Mouse (Mus musculus) liver, embryonic 15.5 days (tissue): Measurements from ENCODE around the gene Ccdc24. TPM values are rescaled to one million over a fixed set of nuclear protein-coding genes. Genes with fewer than 3 reads are reported as not detected.
A peak's percentile ranks its signal among the peaks of the same experiment; 100 is the strongest.

ENCODE experiments used
- ATAC-seq: fragments of 200-750 bp; cut with Nextera tagmentation; 2 replicates; pipeline ENCODE4 v1.8.0; 2017; ENCODE audit warnings: moderate number of reproducible peaks, mild to moderate bottlenecking, moderate library complexity; ENCODE audit not compliant: insufficient read depth
- H3K27ac ChIP-seq: fragments of 300-500 bp; sonication (generic); replicated peaks from 2 replicates; pipeline ENCODE4 v1.5.1; 2015; ENCODE audit warnings: mild to moderate bottlenecking, inconsistent platforms
- H3K27me3 ChIP-seq: fragments of 300-500 bp; sonication (generic); 2 replicates; pipeline ENCODE4 v1.6.1; 2015; ENCODE audit warnings: mild to moderate bottlenecking, inconsistent platforms
- H3K36me3 ChIP-seq: fragments of 300-500 bp; sonication (generic); replicated peaks from 2 replicates; pipeline ENCODE4 v1.6.1; 2015; ENCODE audit warnings: moderate library complexity, mild to moderate bottlenecking, inconsistent platforms
- H3K4me1 ChIP-seq: fragments of 300-500 bp; sonication (generic); replicated peaks from 2 replicates; pipeline ENCODE4 v1.6.1; 2015; ENCODE audit warnings: inconsistent platforms
- H3K4me2 ChIP-seq: fragments of 300-500 bp; sonication (generic); 2 replicates; pipeline ENCODE4 v1.6.1; 2015; ENCODE audit warnings: moderate library complexity, mild to moderate bottlenecking, inconsistent platforms
- H3K4me3 ChIP-seq: fragments of 300-500 bp; sonication (generic); replicated peaks from 2 replicates; pipeline ENCODE4 v1.5.1; 2015; ENCODE audit warnings: mild to moderate bottlenecking, inconsistent platforms
- H3K9ac ChIP-seq: fragments of 300-500 bp; sonication (generic); 2 replicates; pipeline ENCODE4 v1.6.1; 2015; ENCODE audit warnings: moderate library complexity, mild to moderate bottlenecking, inconsistent platforms
- H3K9me3 ChIP-seq: fragments of 300-500 bp; sonication (generic); replicated peaks from 2 replicates; pipeline ENCODE4 v1.6.1; 2016; ENCODE audit warnings: inconsistent platforms
- WGBS: fragments of 180-500 bp; shearing (Covaris S2); methylation state at CpG from one replicate; pipeline ENCODE4 v1.1.7; 2015; ENCODE audit warnings: mixed read lengths; ENCODE audit not compliant: insufficient replicate concordance; 5-methylcytosine and 5-hydroxymethylcytosine counted together
- polyA plus RNA-seq: library from polyadenylated mRNA; unstranded; fragments of >200 nt; fragmentation: Nextera tagmentation; extraction: Ambion mirVana; gene quantifications from 2 replicates; pipeline ENCODE4 v1.2.1, GENCODE M21; 2015

Gene Ccdc24
- polyA plus RNA-seq, 1 experiment from 2014 or later: 1.2 TPM

DNA sequence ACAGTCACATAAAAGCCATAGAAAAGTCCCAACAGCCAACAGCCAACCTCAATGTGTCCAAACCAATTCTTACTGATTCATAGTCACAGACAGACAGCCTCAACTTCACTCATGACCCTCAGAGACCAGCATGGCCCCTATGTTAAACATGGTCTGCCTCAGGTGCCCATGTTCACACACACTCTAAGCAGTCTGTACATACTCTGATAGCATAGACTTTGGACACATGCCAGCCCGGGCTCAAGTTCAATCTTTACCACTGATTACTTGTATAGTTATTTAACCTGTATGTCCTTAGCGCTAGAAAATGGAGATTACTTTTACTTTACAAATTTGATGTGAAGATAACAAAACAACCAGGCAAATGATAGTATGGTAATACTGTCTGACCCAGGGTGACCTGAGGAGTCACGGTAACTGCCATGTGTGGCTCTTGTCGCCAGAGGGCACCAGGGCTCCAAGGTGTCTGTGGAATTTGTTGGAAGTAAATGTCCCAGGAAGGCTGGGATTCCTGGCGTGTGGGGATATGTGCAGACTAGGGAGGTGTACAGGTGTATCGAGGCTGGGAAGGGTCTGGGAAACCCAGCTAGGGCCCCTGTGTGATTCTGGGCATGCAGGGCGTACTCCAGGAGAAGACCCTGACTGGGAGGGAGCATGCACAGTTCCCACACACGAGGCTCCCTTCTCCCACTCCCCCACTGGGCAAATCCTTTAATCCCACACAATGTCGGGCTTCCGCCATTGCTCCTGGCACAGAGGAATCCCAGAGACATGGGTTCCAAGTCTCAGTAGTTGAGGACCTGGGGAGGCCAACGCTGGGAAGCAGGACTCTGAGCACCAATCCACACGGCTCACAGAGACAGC is 42.9 kb downstream of the Ccdc24 start:
- peak overlapping the region; percentile 77 for H3K4me2 ChIP-seq
- peak; percentile 31 for ATAC-seq
- peak overlapping the region; percentile 50 for H3K4me3 ChIP-seq
- no peaks in the 10 kb centered on the region for H3K9me3 ChIP-seq
- H3K27ac ChIP-seq: peak overlapping the region; percentile 99
- H3K4me1 ChIP-seq: peaks cover 64% of the 10 kb centered on the region
- 8% methylated on average over 12 of the region's 12 CpGs for WGBS
- H3K9ac ChIP-seq: peak overlapping the region; percentile 75
- H3K36me3 ChIP-seq: no peaks in the 10 kb centered on the region
- peaks cover 48% of the 10 kb centered on the region for H3K27me3 ChIP-seq

DNA sequence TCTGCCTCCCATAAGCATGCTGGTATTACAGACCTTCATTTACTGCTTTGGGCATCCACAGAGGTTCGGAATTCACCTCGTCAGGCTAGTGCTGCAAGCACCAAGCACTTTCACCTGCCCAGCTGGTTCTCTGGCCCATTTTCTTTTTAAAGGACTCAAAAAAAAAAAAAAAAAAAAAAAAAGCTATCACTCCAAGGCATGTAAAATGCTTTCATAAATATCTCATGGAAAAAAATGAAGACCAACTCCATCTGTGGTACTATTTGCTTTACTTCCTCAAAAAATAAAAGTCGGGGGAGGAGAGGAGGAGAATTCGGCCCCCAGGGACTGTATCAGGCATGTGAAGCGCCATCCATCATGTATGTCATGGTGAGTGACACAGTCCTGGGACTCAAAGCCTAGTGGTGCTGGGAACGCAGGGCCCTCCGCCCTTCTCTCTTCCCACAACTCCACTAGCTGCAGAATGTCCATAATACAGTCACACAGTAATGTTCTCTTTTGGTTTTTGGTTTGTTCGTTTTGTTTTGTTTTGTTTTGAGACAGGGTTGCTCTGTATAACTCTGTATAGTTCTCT is 43.7 kb downstream of the Ccdc24 start:
- Histone ChIP-seq H3K27me3 (peaks cover 57% of the 10 kb centered on the region), H3K9me3 (no peaks in the 10 kb centered on the region), H3K4me3 (no peak overlapping the region), H3K9ac (0 out of 2 replicates have a peak overlapping the region, but pooled peaks have one; percentile 4), H3K4me2 (no peak overlapping the region), H3K36me3 (no peaks in the 10 kb centered on the region), H3K27ac (peak overlapping the region; percentile 99), H3K4me1 (peaks cover 56% of the 10 kb centered on the region)
- ATAC-seq: no peak
- WGBS: 49% methylated on average over 8 of the region's 8 CpGs

- no peaks in the 10 kb centered on the region for H3K36me3 ChIP-seq
- ATAC-seq: no peak
- no peak overlapping the region for H3K4me3 ChIP-seq
- 77% methylated on average over 10 of the region's 10 CpGs for WGBS
- no peaks in the 10 kb centered on the region for H3K4me1 ChIP-seq
- H3K4me2 ChIP-seq: no peak overlapping the region
- peaks cover 27% of the 10 kb centered on the region for H3K27me3 ChIP-seq
- no peaks in the 10 kb centered on the region for H3K9me3 ChIP-seq
- H3K27ac ChIP-seq: no peak overlapping the region
- no peak overlapping the region for H3K9ac ChIP-seq
Measured at GRCm38 (mm10) chr4:117818032-117818431, 54.3 kb downstream of the Ccdc24 start.

DNA sequence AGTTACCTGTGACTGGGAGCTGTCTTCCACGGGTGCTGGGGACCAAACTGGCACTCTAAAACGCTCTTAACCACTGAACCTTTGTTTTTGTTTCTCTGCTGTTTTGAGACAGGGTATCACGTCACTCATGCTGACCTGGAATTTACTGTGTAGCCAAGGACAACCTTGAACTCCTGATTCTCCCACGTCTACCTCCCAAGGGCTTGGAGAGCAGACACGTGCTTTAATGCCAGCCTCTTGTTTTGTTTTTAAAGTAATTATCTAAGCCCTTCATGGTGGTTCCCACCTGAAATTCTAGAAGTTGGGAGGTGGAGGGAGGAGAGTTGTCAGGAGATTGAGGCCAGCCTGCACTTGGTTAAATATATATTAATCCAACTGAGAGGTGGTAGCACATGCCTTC is 55.6 kb downstream of the Ccdc24 start:
- WGBS: 64% methylated on average over 5 of the region's 5 CpGs
- ATAC-seq: no peak

More for the DNA sequence above, 55.6 kb downstream of the Ccdc24 start:
- Histone ChIP-seq H3K9ac (no peak overlapping the region), H3K27ac (no peak overlapping the region), H3K4me2 (no peak overlapping the region), H3K4me3 (no peak overlapping the region), H3K4me1 (no peaks in the 10 kb centered on the region), H3K27me3 (peaks cover 20% of the 10 kb centered on the region), H3K9me3 (no peaks in the 10 kb centered on the region), H3K36me3 (no peaks in the 10 kb centered on the region)

Other genes starting within 250 kb of the Ccdc24 start
- 17.6 and 19.1 TPM in 2 replicates for gene Dmap1, start 190.3 kb downstream of the Ccdc24 start, polyA plus RNA-seq
- not detected in 2 replicates for gene Gm12845, start 148.1 kb downstream of the Ccdc24 start, polyA plus RNA-seq
- not detected in 2 replicates for gene Klf17, start 106.9 kb downstream of the Ccdc24 start, polyA plus RNA-seq
- gene Slc6a9, start 38.1 kb downstream of the Ccdc24 start, polyA plus RNA-seq: 56.1 and 56.4 TPM in 2 replicates
- 1.0 and 1.4 TPM in 2 replicates for gene B4galt2, start 10.9 kb upstream of the Ccdc24 start, polyA plus RNA-seq
- gene Atp6v0b, start 14.8 kb upstream of the Ccdc24 start, polyA plus RNA-seq: 168 and 195 TPM in 2 replicates
- gene Dph2, start 19.5 kb upstream of the Ccdc24 start, polyA plus RNA-seq: 5.9 and 6.9 TPM in 2 replicates
- 19.4 and 21.4 TPM in 2 replicates for gene Ipo13, start 42.4 kb upstream of the Ccdc24 start, polyA plus RNA-seq
- gene Artn, start 57.2 kb upstream of the Ccdc24 start, polyA plus RNA-seq: 2.3 and 2.9 TPM in 2 replicates